Mouse (Mus musculus) embryonic facial prominence, embryonic 11.5 days (tissue): ENCODE measurements around the gene Ydjc. TPM values are rescaled to one million over a fixed set of nuclear protein-coding genes. Genes with fewer than 3 reads are reported as not detected.
A peak's percentile ranks its signal among the peaks of the same experiment; 100 is the strongest.

Source experiments
- ATAC-seq: fragments of 200-750 bp; cut with Nextera tagmentation; replicated peaks from 2 replicates; pipeline ENCODE4 v1.8.0; 2017; ENCODE audit warnings: low read depth; ENCODE audit not compliant: insufficient number of reproducible peaks, low FRiP score, low TSS enrichment
- DNase-seq: peaks from one replicate; pipeline ENCODE4 v3.0.0-alpha.2; 2015; ENCODE audit warnings: low spot score
- H3K27ac ChIP-seq: fragments of 300-500 bp; sonication (generic); replicated peaks from 2 replicates; pipeline ENCODE4 v1.5.1; 2014; ENCODE audit warnings: mild to moderate bottlenecking, low read depth, low read length, control low read depth
- H3K27me3 ChIP-seq: fragments of 300-500 bp; sonication (generic); 2 replicates; pipeline ENCODE4 v1.6.1; 2014; ENCODE audit warnings: mild to moderate bottlenecking, low read length, moderate library complexity, mixed read lengths; ENCODE audit not compliant: control insufficient read depth, insufficient read depth
- H3K36me3 ChIP-seq: fragments of 300-500 bp; sonication (generic); replicated peaks from 2 replicates; pipeline ENCODE4 v1.6.1; 2014; ENCODE audit warnings: low read depth, mild to moderate bottlenecking, low read length, moderate library complexity, mixed read lengths; ENCODE audit not compliant: control insufficient read depth, insufficient read depth
- H3K4me1 ChIP-seq: fragments of 300-500 bp; sonication (generic); 2 replicates; pipeline ENCODE4 v1.6.1; 2014; ENCODE audit warnings: low read length, mixed read lengths; ENCODE audit not compliant: control insufficient read depth, insufficient read depth
- H3K4me2 ChIP-seq: fragments of 300-500 bp; sonication (generic); 2 replicates; pipeline ENCODE4 v1.6.1; 2014; ENCODE audit warnings: low read depth, mild to moderate bottlenecking, control low read depth, low read length, moderate library complexity
- H3K4me3 ChIP-seq: fragments of 300-500 bp; sonication (generic); 2 replicates; pipeline ENCODE4 v1.5.1; 2014; ENCODE audit warnings: low read depth, low read length, control low read depth
- H3K9ac ChIP-seq: fragments of 300-500 bp; sonication (generic); replicated peaks from 2 replicates; pipeline ENCODE4 v1.6.1; 2014; ENCODE audit warnings: mild to moderate bottlenecking, control low read depth, low read length
- H3K9me3 ChIP-seq: fragments of 300-500 bp; sonication (generic); replicated peaks from 2 replicates; pipeline ENCODE4 v1.6.1; 2016; ENCODE audit warnings: mild to moderate bottlenecking, low read length, inconsistent platforms, mixed read lengths; ENCODE audit not compliant: control insufficient read depth
- WGBS: fragments of 180-500 bp; shearing (Covaris S2); extraction: QIAGEN DNeasy Blood & Tissue Kit; methylation state at CpG from one replicate; pipeline ENCODE4 v1.1.7; 2014; 5-methylcytosine and 5-hydroxymethylcytosine counted together
- polyA plus RNA-seq: library from polyadenylated mRNA; unstranded; fragments of >200 nt; fragmentation: Nextera tagmentation; extraction: Ambion mirVana; gene quantifications from 2 replicates; pipeline ENCODE4 v1.2.1, GENCODE M21; 2014

Ydjc gene
- polyA plus RNA-seq, 1 experiment from 2014 or later = 6.2 TPM

DNA sequence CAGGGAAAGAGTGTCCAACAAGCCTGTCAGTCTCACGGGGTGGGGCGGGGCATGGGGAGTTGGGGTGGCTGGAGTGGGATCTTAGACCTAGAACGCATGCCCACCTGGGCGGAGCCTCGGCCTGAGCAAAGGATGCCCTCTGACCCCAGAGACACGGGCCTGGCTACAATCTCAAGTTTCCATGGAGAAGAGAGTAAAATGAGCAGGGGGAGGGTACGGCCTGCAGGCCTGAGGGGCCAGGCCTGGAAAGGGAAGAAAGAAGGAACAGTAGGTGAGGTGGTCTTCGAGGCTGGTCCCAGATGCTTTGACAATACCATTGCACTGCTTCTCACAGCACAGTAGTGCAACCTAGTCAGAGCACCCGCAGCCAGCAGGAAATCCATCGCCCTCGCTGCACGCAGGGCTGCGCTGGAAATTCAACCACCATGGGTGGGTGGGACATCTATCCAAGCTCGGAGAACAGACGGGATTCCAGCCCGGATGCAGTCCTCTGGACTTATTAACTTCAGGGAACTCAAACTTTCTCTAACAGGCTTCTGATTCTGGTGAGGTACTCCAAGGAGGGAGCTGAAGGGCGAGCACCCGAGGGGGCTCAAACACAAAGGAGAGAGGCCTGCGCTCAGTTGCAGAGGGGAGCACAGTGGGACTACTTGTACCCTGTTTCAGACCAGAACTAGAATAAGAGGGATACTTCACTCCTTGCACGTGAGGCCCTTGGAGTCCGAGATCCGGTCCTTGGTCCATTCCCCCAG, 20.1 kb upstream of the Ydjc start:
- WGBS = under 1% methylated on average over 22 of the region's 22 CpGs
- ATAC-seq = peak; percentile 44
- Histone ChIP-seq H3K4me2 (peak overlapping the region; percentile 84), H3K4me3 (peak overlapping the region; percentile 69), H3K9ac (peak overlapping the region; percentile 61), H3K4me1 (peaks cover 2% of the 10 kb centered on the region; the same call in 1 of the 2 replicates), H3K27me3 (no peaks in the 10 kb centered on the region), H3K27ac (peak overlapping the region; percentile 66), H3K9me3 (no peaks in the 10 kb centered on the region), H3K36me3 (peaks cover 10% of the 10 kb centered on the region)
- peak; percentile 81 for DNase-seq

DNA sequence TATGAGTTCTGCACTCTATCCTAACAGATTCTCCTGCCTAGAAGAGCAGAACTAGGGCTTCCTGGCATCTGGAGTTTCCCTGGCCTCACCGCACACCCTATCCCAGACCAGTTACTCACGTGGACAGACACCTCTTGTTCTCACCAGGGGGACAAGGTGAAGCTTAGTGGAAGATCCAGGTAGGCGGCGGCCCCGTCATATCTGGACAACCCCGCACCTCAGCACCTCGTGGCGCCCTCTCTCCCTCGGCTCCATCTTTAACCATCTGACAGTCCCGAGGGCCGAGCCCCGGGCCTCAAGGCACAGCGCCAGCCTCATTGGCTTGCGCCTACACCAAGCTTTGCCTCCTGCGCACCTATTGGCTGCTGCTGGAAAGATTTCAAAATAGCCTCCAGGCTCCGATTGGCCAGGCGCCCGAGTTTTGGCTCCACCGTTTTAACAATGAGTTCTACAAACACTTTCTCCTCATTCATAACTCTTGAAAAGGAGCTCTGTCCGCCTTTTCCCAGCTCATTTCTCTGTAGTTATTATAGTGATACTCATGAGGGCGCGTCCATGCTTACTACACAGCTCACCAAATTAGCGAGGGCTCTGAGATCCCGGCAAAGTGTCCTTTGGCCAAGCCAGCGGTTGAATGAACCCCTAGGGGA, 19.4 kb upstream of the Ydjc start, which contains the start of gene 2610318N02Rik:
Gene 2610318N02Rik, minus strand, starts transcription at position 297 of the 650 bp plus-strand sequence.
- ATAC-seq (peak; percentile 94), DNase-seq (peak; percentile 95)
- Histone ChIP-seq H3K36me3 (peaks cover 7% of the 10 kb centered on the region), H3K4me3 (peak within 1 kb of the TSS; percentile 69), H3K27ac (peak within 1 kb of the TSS; percentile 66), H3K9ac (peak within 1 kb of the TSS; percentile 61), H3K4me1 (peaks cover 2% of the 10 kb centered on the region; the same call in 1 of the 2 replicates), H3K4me2 (peak within 1 kb of the TSS; percentile 84), H3K27me3 (no peaks in the 10 kb centered on the region), H3K9me3 (no peaks in the 10 kb centered on the region)
- WGBS = under 1% methylated on average over 25 of the region's 25 CpGs

GRCm38 (mm10) chr16:17127292-17127691, 17.1 kb upstream of the Ydjc start:
- Histone ChIP-seq H3K27ac (no peak overlapping the region), H3K4me3 (no peak overlapping the region), H3K4me1 (peaks cover 6% of the 10 kb centered on the region; the same call in 1 of the 2 replicates), H3K9ac (no peak overlapping the region), H3K36me3 (peaks cover 2% of the 10 kb centered on the region), H3K9me3 (no peaks in the 10 kb centered on the region), H3K27me3 (no peaks in the 10 kb centered on the region), H3K4me2 (no peak overlapping the region)
- DNase-seq = peak; percentile 43
- ATAC-seq = no peak
- WGBS = 100% methylated on average over 1 of the region's 1 CpGs

GRCm38 (mm10) chr16:17131191-17132088, 13.0 kb upstream of the Ydjc start:
- Histone ChIP-seq H3K4me3 (peak overlapping the region; percentile 72), H3K4me2 (peak overlapping the region; percentile 79), H3K27me3 (no peaks in the 10 kb centered on the region), H3K9ac (peak overlapping the region; percentile 77), H3K4me1 (peaks cover 3% of the 10 kb centered on the region; the same call in 1 of the 2 replicates), H3K27ac (peak overlapping the region; percentile 42; the same call in 1 of the 2 replicates), H3K9me3 (no peaks in the 10 kb centered on the region), H3K36me3 (no peaks in the 10 kb centered on the region)
- ATAC-seq (peak; percentile 87), DNase-seq (no peak)
- WGBS = 4% methylated on average over 43 of the region's 43 CpGs

DNA sequence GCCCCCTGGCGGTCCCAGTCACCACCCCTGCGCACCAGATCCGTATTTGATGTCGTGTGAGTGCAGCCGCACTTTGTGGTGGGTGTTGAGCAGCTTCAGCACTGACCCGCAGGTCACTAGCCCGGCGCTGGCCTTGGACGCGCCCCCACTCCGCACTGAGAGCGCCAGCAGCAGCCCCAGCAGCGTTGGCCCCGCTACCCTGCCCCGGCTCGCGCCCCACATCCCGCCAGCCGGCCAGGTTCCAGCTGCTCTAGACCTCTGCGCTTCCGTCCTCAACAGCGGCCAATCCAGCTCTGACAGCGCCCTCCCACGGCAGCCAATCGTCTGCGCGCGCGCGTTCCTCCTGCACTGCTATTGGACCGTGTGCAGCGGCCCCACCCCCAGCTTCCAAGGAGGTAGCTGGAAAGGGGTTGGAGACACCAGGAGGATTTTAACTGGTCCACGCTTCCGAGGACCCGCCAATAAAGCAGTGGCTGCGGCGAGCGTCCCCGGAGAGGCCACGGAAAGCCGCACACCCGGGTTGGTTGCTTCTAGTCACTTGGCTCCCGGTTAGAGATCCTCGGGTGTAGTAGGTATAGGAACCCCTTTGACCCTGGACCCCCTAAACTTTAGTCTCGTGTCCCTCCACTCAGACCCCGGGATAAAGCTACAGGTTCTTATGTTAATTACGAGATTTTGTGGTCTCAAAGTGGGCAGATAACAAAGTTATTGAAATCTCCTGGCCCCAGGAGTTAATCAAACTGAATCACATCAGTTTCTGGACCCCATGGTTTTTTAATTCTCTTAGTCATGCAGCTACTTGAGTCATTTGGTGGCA, 12.1 kb upstream of the Ydjc start, which contains the start of gene Sdf2l1:
Gene Sdf2l1, minus strand, starts transcription at position 295 of the 817 bp plus-strand sequence.
- peak; percentile 99 for DNase-seq
- no peaks in the 10 kb centered on the region for H3K36me3 ChIP-seq
- H3K27ac ChIP-seq = peak within 1 kb of the TSS; percentile 42; the same call in 1 of the 2 replicates
- H3K9me3 ChIP-seq = no peaks in the 10 kb centered on the region
- peak within 1 kb of the TSS; percentile 77 for H3K9ac ChIP-seq
- under 1% methylated on average over 46 of the region's 47 CpGs for WGBS
- ATAC-seq = peak; percentile 99
- peak within 1 kb of the TSS; percentile 72 for H3K4me3 ChIP-seq
- H3K27me3 ChIP-seq = no peaks in the 10 kb centered on the region
- H3K4me1 ChIP-seq = peaks cover 3% of the 10 kb centered on the region; the same call in 1 of the 2 replicates
- H3K4me2 ChIP-seq = peak within 1 kb of the TSS; percentile 79

DNA sequence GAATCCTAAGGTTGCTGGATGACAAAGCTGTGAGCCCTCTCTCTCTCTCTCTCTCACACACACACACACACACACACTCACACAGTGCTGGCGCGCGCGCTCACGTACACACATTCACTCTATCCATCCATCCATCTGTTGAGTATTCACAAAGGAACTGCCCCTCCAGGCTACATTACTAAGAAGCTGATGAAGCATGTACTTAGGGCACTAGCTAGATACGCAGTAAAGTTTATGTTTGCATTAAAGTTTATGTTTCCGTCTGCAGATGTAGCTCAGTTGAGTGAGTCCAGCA, 11.6 kb upstream of the Ydjc start:
- Histone ChIP-seq H3K9me3 (no peaks in the 10 kb centered on the region), H3K36me3 (no peaks in the 10 kb centered on the region), H3K9ac (peak overlapping the region; percentile 77), H3K27ac (no peak overlapping the region; the same call in 1 of the 2 replicates), H3K4me2 (peak overlapping the region; percentile 79), H3K4me1 (peaks cover 3% of the 10 kb centered on the region; the same call in 1 of the 2 replicates), H3K27me3 (no peaks in the 10 kb centered on the region), H3K4me3 (peak overlapping the region; percentile 72)
- DNase-seq (peak; percentile 25), ATAC-seq (no peak)
- WGBS = 46% methylated on average over 7 of the region's 7 CpGs

- WGBS = 77% methylated on average over 15 of the region's 15 CpGs
- no peaks in the 10 kb centered on the region for H3K9me3 ChIP-seq
- no peak overlapping the region for H3K9ac ChIP-seq
- no peak for ATAC-seq
- no peak overlapping the region for H3K27ac ChIP-seq
- no peaks in the 10 kb centered on the region for H3K36me3 ChIP-seq
- no peaks in the 10 kb centered on the region for H3K27me3 ChIP-seq
- DNase-seq = no peak
- no peak overlapping the region for H3K4me2 ChIP-seq
- H3K4me3 ChIP-seq = no peak overlapping the region
- H3K4me1 ChIP-seq = no peaks in the 10 kb centered on the region
Observed at GRCm38 (mm10) chr16:17137355-17137754, 7.1 kb upstream of the Ydjc start.
